Mouse (Mus musculus): ENCODE results near the gene Rab5if.

Rab5if gene

GRCm38 (mm10) chr2:156888490-156888889 lies 25.6 kb downstream of the Rab5if start:
- H3K9me3 ChIP-seq (ENCODE audit: low read length), result no peaks in the 10 kb centered on the region
- no peaks in the 10 kb centered on the region; the same call in 1 of the 2 replicates for H3K27me3 ChIP-seq (ENCODE audit: insufficient read depth, low read length)
- no peak overlapping the region for H3K4me3 ChIP-seq (replicated peaks; ENCODE audit: low read length)
- no peaks in the 10 kb centered on the region for H3K36me3 ChIP-seq (ENCODE audit: insufficient read depth, low read length)
- no peaks in the 10 kb centered on the region for H3K4me1 ChIP-seq (replicated peaks; ENCODE audit: low read depth, low read length)
- TF ChIP-seq CTCF (conservative IDR thresholded peaks at IDR 0.05; ENCODE audit: low read length) (no peak), NANOG (IDR thresholded peaks at IDR 0.05; ENCODE audit: borderline replicate concordance, low read length) (no peak), POU5F1 (IDR thresholded peaks at IDR 0.05; ENCODE audit: borderline replicate concordance, low read length) (no peak)

GRCm38 (mm10) chr2:156892240-156892639 lies 29.3 kb downstream of the Rab5if start:
- no peak overlapping the region for H3K4me3 ChIP-seq (replicated peaks; ENCODE audit: low read length)
- H3K27me3 ChIP-seq (ENCODE audit: insufficient read depth, low read length), result no peaks in the 10 kb centered on the region; the same call in 1 of the 2 replicates
- H3K36me3 ChIP-seq (ENCODE audit: insufficient read depth, low read length), result no peaks in the 10 kb centered on the region
- H3K9me3 ChIP-seq (ENCODE audit: low read length), result no peaks in the 10 kb centered on the region
- no peak for TF ChIP-seq NANOG (IDR thresholded peaks at IDR 0.05; ENCODE audit: borderline replicate concordance, low read length)
- TF ChIP-seq CTCF (conservative IDR thresholded peaks at IDR 0.05; ENCODE audit: low read length), result no peak
- TF ChIP-seq POU5F1 (IDR thresholded peaks at IDR 0.05; ENCODE audit: borderline replicate concordance, low read length), result no peak
- H3K4me1 ChIP-seq (replicated peaks; ENCODE audit: low read depth, low read length), result no peaks in the 10 kb centered on the region; the same call in 1 of the 2 replicates

DNA sequence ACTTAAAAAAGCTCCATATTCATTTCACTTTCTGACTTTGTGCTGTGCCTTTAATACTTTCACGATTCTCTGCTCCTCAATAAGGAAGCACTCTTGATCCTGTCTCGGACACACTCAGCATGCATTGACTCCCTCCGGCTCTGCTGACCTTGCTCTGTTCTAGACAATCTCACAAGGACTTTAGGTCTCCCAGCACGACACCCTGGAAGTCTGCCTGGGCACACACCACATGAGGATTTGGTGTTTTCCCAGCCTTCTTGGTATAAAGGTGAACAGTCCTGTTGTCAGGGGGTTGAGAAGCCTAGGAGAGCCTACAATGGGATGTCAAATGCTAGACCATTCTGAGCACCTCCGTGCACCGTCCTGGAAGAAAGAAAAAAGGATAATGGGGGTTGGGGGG lies 29.9 kb downstream of the Rab5if start:
- Histone ChIP-seq H3K4me1 (replicated peaks; ENCODE audit: low read depth, low read length) (no peaks in the 10 kb centered on the region; the same call in 1 of the 2 replicates), H3K4me3 (replicated peaks; ENCODE audit: low read length) (no peak overlapping the region), H3K9me3 (ENCODE audit: low read length) (no peaks in the 10 kb centered on the region), H3K36me3 (ENCODE audit: insufficient read depth, low read length) (no peaks in the 10 kb centered on the region), H3K27me3 (ENCODE audit: insufficient read depth, low read length) (no peaks in the 10 kb centered on the region; the same call in 1 of the 2 replicates)
- no peak for TF ChIP-seq CTCF (conservative IDR thresholded peaks at IDR 0.05; ENCODE audit: low read length)
- no peak for TF ChIP-seq POU5F1 (IDR thresholded peaks at IDR 0.05; ENCODE audit: borderline replicate concordance, low read length)
- TF ChIP-seq NANOG (IDR thresholded peaks at IDR 0.05; ENCODE audit: borderline replicate concordance, low read length), result no peak

- Histone ChIP-seq H3K36me3 (ENCODE audit: insufficient read depth, low read length) (no peaks in the 10 kb centered on the region), H3K9me3 (ENCODE audit: low read length) (no peaks in the 10 kb centered on the region), H3K4me1 (replicated peaks; ENCODE audit: low read depth, low read length) (no peaks in the 10 kb centered on the region; the same call in 1 of the 2 replicates), H3K4me3 (replicated peaks; ENCODE audit: low read length) (no peak overlapping the region), H3K27me3 (ENCODE audit: insufficient read depth, low read length) (no peaks in the 10 kb centered on the region)
- TF ChIP-seq CTCF (conservative IDR thresholded peaks at IDR 0.05; ENCODE audit: low read length) (no peak), POU5F1 (IDR thresholded peaks at IDR 0.05; ENCODE audit: borderline replicate concordance, low read length) (no peak), NANOG (IDR thresholded peaks at IDR 0.05; ENCODE audit: borderline replicate concordance, low read length) (no peak)
Measured at GRCm38 (mm10) chr2:156894496-156895265, 31.8 kb downstream of the Rab5if start.

DNA sequence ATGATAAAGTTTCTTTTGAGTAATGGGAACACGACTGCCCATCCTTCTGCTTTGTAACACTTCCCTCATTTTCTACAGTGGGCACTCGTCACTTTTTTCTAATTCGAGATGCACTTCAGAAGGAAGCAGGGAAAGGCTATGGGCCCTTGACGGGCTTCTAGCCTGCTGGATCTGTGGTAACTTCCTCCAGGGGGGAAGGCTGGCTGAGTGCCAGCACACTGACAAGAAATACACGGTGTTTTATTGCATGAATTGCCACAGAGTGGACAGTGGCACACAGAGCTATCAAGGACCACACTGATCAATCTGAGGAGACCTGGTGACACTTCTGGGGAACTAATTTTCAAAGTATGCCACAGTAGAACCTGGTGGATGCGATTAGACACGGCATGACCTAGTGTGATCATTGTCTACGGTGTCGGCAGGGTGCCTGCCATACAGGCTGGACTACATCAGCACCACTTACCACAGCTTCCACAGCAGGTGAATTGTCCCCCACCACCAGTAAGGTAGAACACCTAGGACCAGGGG lies 33.5 kb downstream of the Rab5if start:
- no peak overlapping the region for H3K4me3 ChIP-seq (replicated peaks; ENCODE audit: low read length)
- H3K4me1 ChIP-seq (replicated peaks; ENCODE audit: low read depth, low read length), result no peaks in the 10 kb centered on the region; the same call in 1 of the 2 replicates
- TF ChIP-seq CTCF (conservative IDR thresholded peaks at IDR 0.05; ENCODE audit: low read length) (no peak), NANOG (IDR thresholded peaks at IDR 0.05; ENCODE audit: borderline replicate concordance, low read length) (no peak), POU5F1 (IDR thresholded peaks at IDR 0.05; ENCODE audit: borderline replicate concordance, low read length) (no peak)
- H3K9me3 ChIP-seq (ENCODE audit: low read length), result no peaks in the 10 kb centered on the region
- H3K27me3 ChIP-seq (ENCODE audit: insufficient read depth, low read length), result no peaks in the 10 kb centered on the region
- no peaks in the 10 kb centered on the region for H3K36me3 ChIP-seq (ENCODE audit: insufficient read depth, low read length)

DNA sequence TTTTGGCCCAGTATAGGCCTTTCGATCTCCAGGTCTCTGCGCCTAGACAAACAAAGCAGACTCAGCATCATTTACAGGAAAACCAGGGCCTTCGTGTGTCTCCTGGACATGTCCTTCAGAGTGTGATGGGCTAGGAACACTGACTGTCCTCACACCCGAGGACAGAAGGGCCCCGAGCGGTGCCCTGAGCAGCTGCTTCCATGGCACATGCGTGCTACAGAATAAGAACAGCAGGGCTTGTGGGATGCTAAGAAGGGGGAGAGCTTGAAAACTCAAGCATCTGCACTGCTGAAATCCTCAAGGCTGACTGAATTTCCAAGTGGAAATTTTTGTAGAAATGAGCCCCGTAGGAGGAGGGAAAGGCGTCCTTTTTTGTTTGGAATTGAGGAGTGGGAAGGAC lies 34.1 kb downstream of the Rab5if start:
- H3K9me3 ChIP-seq (ENCODE audit: low read length), result no peaks in the 10 kb centered on the region
- no peaks in the 10 kb centered on the region; the same call in 1 of the 2 replicates for H3K4me1 ChIP-seq (replicated peaks; ENCODE audit: low read depth, low read length)
- H3K4me3 ChIP-seq (replicated peaks; ENCODE audit: low read length), result no peak overlapping the region
- no peaks in the 10 kb centered on the region for H3K27me3 ChIP-seq (ENCODE audit: insufficient read depth, low read length)
- H3K36me3 ChIP-seq (ENCODE audit: insufficient read depth, low read length), result no peaks in the 10 kb centered on the region
- TF ChIP-seq NANOG (IDR thresholded peaks at IDR 0.05; ENCODE audit: borderline replicate concordance, low read length), result no peak
- no peak for TF ChIP-seq CTCF (conservative IDR thresholded peaks at IDR 0.05; ENCODE audit: low read length)
- TF ChIP-seq POU5F1 (IDR thresholded peaks at IDR 0.05; ENCODE audit: borderline replicate concordance, low read length), result no peak

- no peaks in the 10 kb centered on the region for H3K36me3 ChIP-seq (ENCODE audit: insufficient read depth, low read length)
- TF ChIP-seq NANOG (IDR thresholded peaks at IDR 0.05; ENCODE audit: borderline replicate concordance, low read length) (no peak), CTCF (conservative IDR thresholded peaks at IDR 0.05; ENCODE audit: low read length) (no peak), POU5F1 (IDR thresholded peaks at IDR 0.05; ENCODE audit: borderline replicate concordance, low read length) (no peak)
- H3K4me1 ChIP-seq (replicated peaks; ENCODE audit: low read depth, low read length), result no peaks in the 10 kb centered on the region; the same call in 1 of the 2 replicates
- H3K4me3 ChIP-seq (replicated peaks; ENCODE audit: low read length), result no peak overlapping the region
- H3K27me3 ChIP-seq (ENCODE audit: insufficient read depth, low read length), result no peaks in the 10 kb centered on the region
- no peaks in the 10 kb centered on the region for H3K9me3 ChIP-seq (ENCODE audit: low read length)
Measured at GRCm38 (mm10) chr2:156898374-156898773, 35.4 kb downstream of the Rab5if start.

DNA sequence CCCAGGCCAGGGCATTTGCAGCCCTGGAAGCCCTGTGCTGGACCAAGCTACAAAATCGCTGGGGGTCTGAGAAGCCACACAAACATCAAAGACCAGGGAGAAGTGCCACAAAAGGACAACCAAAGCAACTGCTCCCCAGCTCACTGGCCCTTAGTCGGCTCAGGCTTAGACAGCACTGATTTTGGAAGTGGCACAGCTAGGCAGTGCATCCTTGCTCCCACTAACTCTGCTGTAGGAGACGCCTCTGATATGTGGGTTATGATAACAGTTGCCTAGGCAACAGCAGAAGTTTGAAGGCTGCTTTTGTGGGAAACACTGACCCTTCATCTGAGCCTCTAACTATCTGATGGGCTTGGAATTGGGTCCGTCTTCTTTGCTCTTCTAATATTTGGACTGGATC lies 36.3 kb downstream of the Rab5if start:
- TF ChIP-seq NANOG (IDR thresholded peaks at IDR 0.05; ENCODE audit: borderline replicate concordance, low read length), result no peak
- TF ChIP-seq CTCF (conservative IDR thresholded peaks at IDR 0.05; ENCODE audit: low read length), result no peak
- no peak for TF ChIP-seq POU5F1 (IDR thresholded peaks at IDR 0.05; ENCODE audit: borderline replicate concordance, low read length)
- no peaks in the 10 kb centered on the region for H3K36me3 ChIP-seq (ENCODE audit: insufficient read depth, low read length)
- no peaks in the 10 kb centered on the region; the same call in 1 of the 2 replicates for H3K4me1 ChIP-seq (replicated peaks; ENCODE audit: low read depth, low read length)
- no peak overlapping the region for H3K4me3 ChIP-seq (replicated peaks; ENCODE audit: low read length)
- H3K27me3 ChIP-seq (ENCODE audit: insufficient read depth, low read length), result no peaks in the 10 kb centered on the region
- no peaks in the 10 kb centered on the region for H3K9me3 ChIP-seq (ENCODE audit: low read length)

Measured in E14TG2a.4 (cell line).